Mouse (Mus musculus) adrenal gland, adult 8-10 months (tissue): ENCODE results near the gene Thsd4. TPM values are rescaled to one million over a fixed set of nuclear protein-coding genes. Genes with fewer than 3 reads are reported as not detected.

Source experiments
- DNase-seq: peaks from one replicate; pipeline ENCODE4 v3.0.0; 2022
- total RNA-seq, 4 experiments: library from RNA; stranded (reverse); gene quantifications; 2 replicates each; pipeline ENCODE4 v1.2.4; 2022

Gene Thsd4
- total RNA-seq, 4 experiments from 2014 or later, result 4.2 to 8.1 (median 6.3) TPM

DNA sequence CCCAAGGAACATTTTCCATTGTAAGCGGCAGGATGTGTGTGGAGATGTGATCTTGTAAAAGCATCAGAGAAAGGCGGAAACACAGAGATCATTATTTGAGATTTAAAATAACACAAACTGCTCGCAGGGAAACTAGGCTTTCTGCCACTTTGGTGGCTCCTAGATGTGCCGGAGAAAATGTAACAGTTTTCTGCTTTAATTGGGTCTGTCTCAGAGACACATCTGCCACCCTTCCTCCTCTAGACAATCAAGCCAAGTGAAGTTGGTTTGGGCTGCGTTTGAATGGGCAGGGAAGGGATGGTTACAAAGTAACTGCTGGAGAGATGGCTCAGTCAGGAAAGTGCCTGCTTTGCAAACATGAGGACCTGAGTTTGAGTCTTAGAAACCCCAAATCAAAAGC, 466.9 kb downstream of the Thsd4 start:
- DNase-seq, result no peak

DNA sequence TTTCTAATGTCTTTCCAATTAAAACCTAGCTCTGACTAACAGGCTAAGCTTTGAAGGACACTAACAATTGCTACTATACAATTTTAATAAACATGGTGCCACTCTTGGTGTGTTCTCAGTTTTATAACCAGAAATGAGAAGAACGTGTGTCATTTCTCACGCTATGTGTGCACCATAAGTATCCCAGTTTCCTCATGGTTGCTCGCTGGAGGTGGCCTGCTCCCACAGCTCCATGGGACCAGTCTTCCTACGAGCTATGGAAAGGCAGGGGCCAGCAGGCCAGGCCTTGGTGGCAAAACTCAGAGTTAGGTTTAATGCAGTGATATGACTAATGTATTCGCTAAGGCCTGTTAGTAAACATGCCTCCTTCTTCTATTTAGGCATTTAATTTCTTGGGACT, 468.7 kb downstream of the Thsd4 start:
- no peak for DNase-seq

DNA sequence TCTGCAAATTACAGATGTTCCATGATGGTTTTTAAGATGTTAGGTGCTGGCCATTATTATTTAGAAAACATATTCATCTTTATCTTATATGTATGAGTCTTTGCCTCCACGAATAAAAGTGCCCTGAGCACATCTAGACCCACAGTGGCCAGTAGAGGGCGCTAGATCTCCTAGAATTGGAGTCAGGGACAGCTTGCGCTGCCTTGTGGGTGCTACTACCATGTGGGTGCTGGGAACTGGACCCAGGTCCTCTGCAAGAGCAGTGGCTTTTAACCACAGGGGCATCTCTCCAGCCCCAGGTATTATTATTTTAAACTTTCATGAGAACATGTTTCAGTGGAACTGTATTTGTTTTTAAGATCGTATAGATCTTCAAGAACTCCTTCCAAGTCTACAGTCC, 469.4 kb downstream of the Thsd4 start:
- DNase-seq, result no peak

DNA sequence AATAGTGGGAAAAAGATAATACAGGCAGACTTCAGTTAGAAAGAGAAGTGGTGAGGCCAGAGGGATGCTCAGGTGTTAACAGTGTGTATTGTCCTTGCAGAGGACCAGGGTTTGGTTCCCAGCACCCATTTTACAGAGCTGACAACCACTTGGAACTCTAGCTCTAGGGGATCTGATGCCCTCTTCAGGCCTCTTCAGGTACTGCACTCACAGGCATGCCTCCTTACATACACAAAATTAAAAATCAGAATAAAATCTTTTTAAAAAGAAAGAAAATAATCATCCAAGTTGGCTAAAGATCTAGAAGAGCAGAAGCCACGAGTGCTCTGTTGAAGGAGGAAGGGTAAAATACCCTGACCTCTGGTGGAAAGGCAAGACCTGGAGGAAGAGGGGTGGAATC, 478.7 kb downstream of the Thsd4 start:
- DNase-seq, result no peak

DNA sequence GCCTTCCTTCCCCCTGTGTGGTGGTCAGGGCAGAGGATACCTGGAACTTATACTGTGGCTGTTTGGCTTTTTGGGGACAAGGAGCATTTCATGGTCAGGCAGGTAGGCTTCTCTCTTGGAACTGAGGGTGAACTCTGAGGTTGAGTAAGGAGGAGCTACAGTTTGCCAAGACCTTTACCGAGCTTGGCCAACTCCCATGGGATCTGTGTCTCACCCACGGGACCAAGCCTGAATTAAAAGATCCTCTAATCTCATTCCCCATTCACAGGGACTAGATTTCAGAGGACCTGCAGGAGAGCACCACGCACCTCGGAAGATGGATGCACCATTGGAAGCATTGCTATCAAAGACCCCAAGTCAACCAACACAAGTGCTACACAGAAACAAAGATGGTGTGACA, 487.0 kb downstream of the Thsd4 start:
- no peak for DNase-seq

DNA sequence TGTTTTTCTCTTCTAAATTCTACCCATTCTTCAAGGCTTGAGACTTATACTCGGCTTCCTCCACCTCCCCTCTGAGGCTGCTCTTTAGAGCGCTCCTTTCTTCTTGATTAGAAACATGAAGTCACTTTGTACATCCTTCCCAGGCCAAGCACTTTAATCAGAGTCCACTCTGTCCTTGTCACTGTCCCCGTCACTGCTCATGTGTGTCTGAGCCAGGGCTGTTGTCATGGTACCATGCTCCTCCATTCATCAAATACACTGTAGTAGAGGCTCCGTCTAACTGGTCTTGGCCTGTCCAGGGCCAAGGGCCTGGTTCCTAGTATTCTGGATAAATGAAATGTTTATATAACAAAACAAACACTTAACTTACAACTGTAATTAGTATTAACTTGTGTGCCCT, 494.6 kb downstream of the Thsd4 start:
- DNase-seq, result peak; percentile 50

DNA sequence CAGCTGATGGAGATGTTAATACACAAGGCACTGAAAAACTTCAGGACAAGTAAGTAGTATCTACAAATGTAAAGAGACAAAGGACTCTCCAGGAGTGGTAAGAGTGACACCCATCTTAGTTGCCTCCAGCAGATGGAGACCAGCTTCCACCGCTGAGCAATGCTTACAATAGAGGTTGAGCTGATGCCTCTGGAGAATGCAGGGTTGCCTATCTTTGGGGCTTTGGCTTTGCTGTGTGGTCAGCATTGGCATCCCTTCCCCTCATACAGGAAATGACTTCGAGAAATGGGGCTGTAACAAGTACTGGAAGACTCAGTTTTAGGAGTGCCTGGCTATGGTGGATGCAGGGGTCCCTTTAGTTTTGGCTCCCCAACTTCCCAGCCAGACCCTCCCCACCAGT, 495.1 kb downstream of the Thsd4 start:
- no peak for DNase-seq

DNA sequence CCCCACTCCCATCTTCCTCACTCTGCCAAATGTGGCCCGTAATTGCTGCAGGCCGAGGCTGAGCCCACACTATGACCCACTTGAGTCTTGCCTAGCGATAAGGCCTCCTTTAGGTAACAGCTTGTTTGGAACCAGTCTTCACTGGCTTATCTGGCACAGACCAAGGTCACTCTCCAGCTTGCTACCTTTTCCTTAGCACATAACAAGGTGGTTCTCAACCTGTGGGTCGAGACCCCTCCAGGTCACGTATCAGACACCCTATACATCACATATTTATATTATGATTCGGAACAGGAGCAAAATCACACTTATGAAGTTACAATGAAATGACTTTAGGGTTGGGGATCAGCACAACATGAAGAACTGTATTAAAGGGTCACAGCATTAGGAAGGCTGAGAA, 495.9 kb downstream of the Thsd4 start:
- no peak for DNase-seq

DNA sequence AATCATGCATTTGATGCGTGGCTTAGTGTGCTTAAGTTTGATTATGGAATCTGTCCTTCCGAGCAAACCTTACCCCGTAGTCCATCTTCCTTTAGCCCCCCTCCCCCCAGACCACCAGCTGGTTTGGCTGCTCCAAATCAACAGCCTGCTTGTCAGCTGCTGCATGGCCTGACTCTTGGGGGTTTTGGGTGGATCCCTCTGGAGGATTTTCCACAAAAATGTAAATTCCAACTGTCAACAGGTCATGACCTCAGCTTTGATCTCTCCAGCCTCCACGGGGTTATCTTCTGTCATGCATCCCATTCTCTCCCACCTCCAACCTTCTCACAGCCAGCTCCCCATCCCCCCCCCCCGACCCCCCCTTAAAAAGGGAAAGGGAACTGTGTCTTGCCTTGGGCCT, 496.9 kb downstream of the Thsd4 start:
- DNase-seq, result no peak

DNA sequence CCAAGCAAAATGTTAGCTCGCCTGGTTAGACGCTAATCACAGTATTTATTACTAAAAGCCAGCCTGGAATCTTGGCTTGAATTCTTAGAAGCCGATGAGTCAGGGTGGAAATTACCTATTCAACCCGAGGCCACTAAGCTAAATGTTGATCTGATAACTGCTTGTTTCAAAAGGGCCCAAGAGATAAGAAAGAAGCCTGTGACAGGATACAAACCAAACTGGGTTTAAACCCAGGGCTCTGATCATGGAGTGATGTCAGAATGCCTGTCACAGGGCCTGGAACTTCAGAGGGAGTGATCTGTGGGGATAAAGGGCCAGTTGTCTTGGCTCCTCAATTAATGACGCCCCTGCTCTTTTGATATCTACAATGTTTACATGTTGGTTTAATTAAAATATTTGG, 497.3 kb downstream of the Thsd4 start:
- DNase-seq, result peak; percentile 68

DNA sequence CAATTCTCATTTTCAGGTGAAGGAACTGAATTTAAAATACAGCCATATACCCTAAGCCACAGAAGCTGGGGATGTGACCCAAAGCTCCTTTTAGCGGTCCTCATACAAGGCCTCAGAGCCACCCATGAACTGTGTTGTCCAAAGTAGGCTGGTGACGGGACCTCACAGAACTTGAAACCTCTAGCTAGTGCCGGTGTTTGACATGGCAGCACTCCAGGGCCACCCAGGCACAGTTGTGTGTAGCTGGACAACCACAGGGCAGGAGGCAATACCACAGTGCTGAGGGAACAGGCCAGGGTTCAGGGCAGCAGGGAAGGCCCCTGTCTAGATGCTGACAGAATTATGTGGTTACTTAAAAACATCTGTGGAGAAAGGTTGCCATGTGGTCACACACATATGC, 499.5 kb downstream of the Thsd4 start:
- no peak for DNase-seq

DNA sequence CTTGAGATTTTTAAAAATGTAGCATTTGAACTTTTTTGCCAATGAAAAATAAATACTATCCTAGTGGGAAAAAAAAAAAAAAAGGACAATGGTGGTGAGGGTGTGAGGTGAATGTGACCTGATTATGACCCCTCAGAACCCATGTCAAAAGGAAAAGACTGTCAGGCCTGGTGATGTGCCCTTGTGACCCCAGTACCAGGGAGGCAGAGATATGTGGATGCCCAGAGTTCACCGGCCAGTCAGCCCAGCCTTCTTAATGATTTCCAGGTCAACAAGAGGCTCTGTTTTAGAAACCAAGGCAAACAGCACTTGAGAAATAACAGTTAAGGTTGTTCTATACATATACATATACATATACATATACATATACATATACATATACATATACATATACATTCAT, 501.4 kb downstream of the Thsd4 start:
- DNase-seq, result no peak

DNA sequence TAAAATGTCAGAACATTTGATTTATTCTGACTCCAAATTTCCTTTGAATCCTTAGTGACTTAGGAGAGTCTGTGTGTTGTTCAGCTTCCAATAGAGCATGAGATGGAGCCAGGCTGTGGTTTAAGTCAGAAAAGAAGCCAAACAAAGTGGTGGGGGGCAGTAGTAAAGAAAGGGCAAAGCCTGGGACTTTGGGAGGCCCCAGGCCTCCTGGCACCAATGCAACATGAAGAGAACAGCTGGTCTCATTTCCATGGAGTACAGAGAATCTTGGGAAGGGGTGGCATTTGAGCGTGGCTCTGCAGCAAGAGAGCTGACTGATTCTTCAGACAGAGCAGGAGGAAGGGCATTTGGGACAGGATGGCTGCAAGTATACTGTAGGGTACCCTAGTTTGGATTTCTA, 511.6 kb downstream of the Thsd4 start:
- DNase-seq, result no peak

DNA sequence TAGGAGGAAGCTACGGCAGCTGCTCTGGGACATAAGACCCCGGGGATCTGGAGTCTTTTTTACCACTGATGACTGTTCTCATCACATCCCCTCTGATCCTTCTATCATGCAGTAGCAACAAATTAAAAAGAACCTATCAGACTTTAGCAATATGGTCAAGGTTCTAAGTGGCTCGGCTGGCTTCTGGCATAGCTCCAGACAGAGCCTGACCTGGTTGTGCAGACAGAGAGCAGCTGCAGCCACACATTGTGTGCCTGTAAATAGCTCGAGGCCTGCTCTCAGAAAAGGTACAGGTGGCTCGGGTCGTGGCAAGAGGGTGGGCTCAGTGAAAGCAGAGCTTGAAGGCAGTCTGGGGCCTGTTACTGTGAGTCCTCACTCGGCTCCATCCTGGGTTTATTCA, 512.9 kb downstream of the Thsd4 start:
- peak; percentile 30 for DNase-seq

DNA sequence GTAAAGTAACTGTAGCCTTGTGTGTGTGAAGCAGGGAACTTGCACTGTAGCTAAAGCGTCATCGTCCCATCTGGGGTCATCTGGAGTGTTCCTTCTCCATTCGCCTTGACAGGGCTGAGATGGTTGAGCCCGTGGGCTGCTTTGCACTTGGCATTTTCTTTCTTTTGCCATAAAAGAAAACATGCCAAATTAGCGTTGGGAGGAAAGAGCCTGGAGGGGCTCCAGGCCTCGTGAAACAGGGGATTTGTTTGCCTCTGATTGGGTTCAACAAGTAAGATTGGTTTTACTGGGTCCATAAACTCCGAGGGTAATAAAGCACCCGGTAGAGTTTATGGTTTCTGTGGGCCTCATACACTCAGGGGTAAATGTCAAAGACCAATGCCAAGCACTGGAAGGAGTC, 519.5 kb downstream of the Thsd4 start:
- DNase-seq, result no peak

DNA sequence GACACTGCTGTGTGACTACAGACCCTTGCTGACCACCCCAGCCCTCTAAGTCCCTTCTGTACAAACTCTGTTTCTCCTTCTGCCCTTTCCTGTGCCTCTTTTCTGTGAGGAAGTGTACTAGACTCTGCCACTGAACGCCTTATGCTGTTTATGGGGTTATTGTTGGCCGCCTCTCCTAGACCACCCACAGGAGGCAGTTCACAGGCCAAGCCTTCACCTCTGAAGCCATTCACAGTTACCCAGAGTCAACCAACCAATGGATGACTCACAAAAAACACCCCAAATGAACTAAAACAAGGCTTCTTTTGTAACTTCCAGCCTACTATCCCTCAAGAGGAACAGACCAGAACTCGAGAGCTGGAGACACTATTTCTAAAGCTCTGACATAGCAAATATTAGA, 520.4 kb downstream of the Thsd4 start:
- DNase-seq, result no peak

DNA sequence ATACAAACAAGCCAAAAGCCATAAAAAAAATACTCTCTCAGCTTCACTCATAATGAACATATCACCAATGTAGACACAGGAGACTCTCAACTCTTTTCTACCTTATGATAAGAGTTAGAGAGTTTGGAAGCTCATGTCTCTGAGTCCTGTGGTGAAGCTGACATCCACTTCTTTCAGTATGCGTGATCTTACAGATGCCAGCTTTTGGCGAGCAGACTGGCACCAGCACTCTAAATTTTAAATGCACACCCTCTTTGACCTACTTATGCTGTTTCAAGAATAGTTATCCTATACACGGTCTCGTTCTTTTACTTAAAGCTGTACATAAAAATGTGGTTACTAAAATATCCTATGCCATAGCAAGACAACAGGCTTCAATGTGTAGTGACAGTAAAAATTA, 524.1 kb downstream of the Thsd4 start:
- no peak for DNase-seq

DNA sequence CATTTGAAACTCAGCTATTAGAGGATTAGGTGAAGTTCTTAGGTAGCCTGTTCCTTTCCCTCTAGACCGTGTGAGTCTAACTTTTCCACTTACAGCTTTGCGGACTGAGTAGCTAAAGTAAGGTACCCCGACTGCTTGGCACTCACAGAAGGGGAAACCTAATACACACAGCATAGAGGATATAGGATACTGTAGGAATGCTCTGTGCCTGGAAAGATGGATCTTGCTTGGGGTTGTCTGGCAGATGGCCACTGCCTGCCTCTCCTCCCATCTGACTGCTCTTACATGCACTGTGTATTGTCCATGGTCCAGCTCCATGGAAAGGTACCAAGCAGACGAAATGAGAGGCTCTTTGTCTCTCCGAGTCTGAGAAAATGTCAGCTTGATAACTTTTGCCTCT, 530.4 kb downstream of the Thsd4 start:
- no peak for DNase-seq

DNA sequence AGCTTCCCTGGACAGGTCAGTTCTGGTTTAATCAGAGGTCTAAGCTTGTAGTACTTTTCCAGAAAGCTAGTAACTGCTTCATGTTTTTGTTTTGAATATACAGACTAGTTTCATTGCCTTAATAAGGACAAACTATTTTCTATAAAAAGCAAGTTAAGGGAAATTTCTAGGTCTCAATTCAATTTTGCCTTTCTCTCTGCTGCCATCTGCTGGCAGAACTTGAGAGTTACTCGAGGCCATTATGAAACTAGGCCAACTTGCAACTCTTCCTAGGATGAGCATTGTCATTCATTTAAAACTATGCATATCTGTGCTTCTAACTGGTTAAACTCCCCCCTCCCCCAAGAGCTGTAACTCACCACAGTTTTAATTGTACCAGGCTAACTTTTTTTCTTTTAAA, 532.0 kb downstream of the Thsd4 start:
- DNase-seq, result peak; percentile 34

DNA sequence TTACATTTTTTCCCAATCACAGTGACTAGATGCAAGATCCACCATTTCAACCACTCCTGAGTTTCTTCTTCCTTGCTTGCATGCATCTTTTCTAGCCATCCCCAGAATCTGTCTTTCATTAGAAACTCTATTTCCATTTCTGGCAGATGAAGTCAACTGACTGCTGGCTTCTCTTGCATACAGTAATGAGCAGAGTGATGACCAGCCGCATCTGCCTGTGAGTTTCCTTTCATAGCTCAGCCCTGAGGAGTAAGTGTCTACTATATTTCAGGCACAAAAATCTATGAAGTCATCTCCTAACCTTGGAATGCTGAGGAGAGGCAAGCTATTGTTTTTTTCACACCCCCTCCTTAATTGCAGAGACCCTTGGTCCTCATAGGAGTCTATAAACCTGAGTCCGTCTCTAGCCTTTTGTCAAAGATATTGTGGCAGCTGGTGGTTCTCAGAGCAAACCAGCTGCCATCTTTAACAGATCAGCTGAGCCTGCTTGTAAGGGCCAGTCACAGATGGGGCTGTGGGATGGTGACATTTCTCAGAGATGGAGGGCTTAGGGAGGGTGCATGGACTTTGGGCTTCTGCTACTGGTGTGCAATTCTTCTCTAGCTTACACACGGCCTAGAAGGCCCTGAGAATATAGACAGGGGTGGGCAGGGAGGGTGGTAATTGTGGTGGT, 535.8 kb downstream of the Thsd4 start:
- DNase-seq, result no peak

DNA sequence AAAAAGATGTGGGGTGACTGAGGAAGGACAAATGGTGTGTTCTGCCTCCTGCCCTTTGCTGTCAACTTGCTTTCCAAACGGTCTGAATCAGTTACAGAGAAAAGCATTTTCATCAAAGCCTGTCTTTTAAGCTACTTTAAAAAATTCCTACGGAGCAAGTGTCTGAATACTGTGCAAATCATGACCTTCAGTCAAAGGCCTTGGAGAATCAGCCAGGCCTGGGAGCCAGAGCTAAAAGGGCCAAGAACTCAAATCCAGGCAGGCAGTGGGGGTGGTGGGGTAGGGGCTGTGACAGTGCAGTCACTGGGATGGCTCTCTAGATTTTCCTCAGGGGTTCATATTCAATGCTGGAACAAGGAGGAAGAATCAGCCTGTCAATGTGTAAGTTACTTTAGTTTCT, 540.7 kb downstream of the Thsd4 start:
- peak; percentile 41 for DNase-seq

DNA sequence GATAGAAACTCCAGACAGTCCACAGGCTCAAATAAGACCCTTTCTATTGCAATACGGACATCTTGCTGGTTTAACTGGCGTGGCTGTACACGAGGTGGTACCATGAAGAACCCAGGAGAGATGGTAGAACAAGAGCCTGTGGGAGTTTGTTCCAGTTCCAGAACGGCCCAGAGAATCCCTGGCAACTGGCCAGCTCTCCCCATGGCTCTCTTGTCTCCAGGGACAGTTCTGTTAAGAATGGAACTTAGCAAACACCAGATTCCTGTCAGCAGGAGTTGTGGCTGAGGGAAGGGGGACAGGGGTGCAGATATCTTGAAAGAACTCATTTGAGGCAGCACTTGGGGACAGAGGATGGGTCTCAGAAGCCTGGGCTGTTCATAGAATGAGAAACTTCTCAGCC, 550.6 kb downstream of the Thsd4 start:
- no peak for DNase-seq

DNA sequence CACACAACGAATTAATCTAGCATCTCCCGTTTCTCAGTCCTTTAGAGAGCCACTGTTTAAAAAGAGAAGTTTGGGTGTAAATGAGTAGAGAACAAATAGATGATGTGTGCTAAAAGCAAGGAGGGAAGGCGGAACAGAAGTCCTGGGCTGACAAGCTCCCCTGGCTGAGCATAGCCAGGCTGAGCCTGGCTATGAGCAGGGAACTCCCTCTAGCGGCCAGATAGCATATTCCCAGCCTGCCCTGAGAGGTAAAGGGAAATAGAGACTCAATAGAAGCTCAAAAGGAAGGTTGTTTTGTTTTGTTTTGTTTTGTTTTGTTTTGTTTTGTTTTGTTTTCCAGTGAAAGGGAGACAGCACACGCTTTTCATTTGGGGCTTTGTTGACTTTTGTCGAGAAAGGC, 552.5 kb downstream of the Thsd4 start:
- no peak for DNase-seq

DNA sequence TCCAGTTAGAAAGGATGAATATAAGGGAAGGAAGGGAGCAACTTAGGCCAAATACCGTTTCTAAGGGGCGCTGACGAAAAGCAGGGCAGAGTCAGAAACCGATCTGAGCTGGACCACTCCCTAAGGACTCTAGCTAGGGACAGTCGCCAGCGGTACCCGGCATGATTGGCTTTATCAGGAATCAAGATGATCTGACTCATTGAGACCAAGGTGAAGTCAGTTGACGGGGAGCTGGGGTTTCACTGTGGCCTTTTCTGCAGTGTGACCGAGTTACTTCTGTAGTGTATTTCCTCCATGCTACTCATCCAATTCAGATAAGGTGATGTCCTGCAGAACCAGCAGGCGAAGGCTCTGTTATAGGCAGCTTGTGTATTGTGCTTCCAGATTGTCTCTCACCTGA, 556.8 kb downstream of the Thsd4 start:
- no peak for DNase-seq

DNA sequence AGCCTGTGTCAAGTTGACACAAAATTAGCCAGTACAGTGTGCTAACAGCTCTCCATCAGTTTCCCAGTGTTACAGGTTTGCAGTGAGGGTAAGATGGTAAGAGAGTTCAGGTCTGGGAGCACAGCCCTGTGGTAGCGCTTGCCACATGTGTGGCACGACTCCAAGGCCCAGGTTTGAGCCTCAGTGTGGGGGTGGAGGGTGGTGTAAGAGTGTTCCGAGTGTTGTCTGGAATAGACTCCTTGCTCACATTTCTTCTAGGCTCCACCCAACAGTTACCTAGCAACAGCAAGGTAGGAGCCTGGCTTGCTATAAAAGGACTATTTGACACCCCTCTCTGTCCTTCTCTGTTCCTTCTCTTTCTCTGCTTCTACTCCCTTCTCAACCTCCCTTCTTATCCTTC, 557.5 kb downstream of the Thsd4 start:
- no peak for DNase-seq
